Mouse (Mus musculus) gastrocnemius, postnatal 4 days (tissue): ENCODE results near the gene Abhd14a. TPM values are rescaled to one million over a fixed set of nuclear protein-coding genes. Genes with fewer than 3 reads are reported as not detected.

Experiments used
- DNase-seq, 2 experiments: peaks; one replicate each; pipeline ENCODE4 v3.0.0; 2021 to 2022; ENCODE audit warnings: low spot score in 2 of 2, mixed read lengths in 2 of 2
- total RNA-seq, 2 experiments: library from RNA; stranded (reverse); gene quantifications; 2 replicates each; pipeline ENCODE4 v1.2.3; 2021

Gene Abhd14a
- total RNA-seq, 2 experiments from 2014 or later, result 18.5 to 19.1 TPM

DNA sequence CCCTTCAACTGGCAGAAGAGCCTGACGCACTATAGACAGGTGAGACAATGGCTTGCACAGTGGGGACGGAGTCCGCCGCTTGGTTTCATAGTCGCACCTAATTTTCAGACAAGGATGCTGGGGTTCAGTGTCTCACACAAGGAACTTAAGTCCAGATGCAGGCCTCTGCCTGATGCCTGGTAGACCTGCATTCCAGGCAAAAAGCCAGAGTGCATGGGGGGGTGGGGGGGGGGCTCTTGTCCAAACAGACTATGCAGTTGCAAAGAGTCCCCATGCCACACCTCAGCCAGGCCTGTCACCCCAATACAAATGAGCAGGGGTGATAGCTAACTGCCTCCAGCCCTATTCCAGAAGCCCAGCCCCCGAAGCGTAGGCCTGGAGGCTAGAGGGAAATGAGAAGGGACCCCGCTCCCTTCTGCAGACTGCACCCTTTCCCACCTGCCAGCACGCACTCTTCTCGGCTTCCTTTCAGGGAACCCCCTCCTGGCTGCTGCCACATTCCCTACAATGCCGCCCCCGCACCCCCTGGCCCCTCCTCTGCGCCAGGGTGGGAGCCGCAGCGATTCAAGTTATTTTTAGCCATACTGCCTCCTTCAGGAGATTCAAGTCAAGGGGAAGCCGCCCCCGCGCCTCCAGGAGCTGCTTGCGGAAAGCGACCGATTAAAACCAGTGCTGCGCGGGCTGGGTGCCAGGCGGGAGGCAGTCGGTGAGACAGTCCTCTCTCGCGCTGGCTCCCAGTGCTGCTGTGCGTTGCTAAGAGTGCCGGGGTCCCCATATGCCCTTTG lies 29.4 kb downstream of the Abhd14a start:
- peak; percentile 65 to 84 for DNase-seq

DNA sequence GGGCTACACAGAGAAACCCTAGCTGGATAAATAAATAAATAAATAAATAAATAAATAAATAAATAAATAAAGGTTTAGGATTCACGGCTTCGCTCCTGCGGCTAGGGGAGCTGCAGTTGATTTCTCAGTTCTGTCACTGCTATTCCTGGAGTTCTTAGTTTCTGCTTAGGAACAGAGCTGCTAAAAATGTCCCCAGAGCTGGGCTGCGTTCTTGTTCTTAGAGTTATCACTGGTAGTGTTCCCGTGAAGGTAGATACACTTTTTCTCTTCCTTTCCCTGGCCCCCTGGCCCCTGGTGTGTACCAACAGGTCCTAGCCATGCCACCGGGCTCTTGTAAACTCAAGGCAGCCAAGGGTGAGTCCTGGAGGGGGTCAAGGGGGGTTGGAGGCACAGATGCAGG lies 30.7 kb downstream of the Abhd14a start:
- DNase-seq, result no peak

DNA sequence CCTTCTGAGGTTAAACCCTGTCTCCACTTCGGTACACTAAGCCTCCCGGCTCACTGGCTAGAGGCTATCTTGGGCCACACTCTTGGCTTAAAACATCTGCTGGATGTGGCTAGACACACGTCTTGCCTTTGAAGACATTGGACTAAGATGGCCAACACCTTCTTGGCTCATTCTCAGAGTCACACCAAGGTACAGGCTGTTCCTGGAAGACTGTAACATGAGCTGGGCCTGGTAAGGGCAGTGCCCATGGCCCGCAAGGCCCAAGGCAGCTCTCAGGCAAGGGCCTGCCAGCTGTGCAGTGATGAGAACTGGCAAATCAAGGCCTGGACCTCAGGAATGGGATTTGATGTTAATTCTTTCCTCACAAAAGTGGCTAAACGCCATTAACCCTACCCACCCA lies 33.9 kb downstream of the Abhd14a start:
- no peak for DNase-seq

DNA sequence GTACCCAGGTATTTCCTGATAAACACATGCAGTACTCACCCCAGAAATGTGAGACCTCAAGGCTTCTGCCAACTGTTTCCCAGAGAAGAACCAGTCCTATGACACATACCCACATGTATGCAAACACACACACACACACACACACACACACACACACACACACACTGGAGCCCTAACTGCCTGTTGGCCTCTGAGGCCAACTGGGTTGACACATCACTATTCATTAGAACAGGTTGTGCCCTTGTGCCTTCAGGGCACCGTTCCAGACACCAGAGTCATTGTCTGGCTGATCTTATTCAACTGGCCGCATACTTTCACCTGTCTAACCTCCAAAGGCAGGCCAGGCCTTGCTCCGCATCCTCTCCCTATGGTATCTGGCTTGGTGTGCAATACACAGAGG lies 35.3 kb downstream of the Abhd14a start:
- no peak for DNase-seq

DNA sequence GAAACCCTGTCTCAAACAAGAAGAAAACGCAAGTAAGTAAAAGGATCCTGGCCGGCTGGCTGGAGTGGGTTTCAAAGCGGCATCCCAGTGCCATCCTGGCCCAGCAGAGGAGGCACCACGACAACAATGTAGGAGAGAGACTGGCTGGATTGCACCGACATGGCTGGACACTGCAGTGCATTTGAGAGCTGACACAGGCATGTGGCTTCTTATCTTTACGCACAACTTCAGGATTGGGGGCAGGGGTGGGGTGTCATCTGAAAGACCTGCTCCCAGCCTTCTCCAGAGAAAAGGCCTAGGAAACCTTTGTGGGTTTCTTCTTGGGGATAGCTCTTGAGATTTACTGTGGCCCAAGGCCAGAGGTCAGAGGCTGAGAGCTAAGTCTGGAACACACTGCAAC lies 35.7 kb downstream of the Abhd14a start:
- DNase-seq, result no peak

DNA sequence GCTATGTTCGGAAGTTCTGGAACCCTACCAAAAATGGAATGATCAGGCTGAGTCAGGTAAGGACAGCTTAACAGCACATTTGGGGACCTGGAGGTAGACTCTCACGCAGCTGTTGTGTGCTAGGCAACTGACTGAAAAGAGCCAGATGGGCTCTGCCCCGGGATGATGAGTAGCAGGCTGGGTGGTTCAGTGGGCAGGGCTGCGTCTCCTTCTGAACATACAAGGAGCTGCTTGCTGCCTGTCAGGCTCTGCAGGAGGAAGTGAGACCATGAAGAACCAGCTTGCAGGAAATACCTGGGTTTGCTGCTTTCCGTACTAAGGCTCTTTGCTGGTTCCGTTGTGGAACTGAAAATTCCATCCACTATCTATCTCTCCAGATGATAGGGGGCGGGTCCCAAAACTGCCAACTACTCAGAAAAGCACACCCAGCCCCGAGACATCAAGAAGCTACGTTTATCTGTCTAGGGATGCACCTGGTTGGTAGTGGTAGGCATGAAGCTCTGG lies 36.3 kb downstream of the Abhd14a start:
- DNase-seq, result no peak

DNA sequence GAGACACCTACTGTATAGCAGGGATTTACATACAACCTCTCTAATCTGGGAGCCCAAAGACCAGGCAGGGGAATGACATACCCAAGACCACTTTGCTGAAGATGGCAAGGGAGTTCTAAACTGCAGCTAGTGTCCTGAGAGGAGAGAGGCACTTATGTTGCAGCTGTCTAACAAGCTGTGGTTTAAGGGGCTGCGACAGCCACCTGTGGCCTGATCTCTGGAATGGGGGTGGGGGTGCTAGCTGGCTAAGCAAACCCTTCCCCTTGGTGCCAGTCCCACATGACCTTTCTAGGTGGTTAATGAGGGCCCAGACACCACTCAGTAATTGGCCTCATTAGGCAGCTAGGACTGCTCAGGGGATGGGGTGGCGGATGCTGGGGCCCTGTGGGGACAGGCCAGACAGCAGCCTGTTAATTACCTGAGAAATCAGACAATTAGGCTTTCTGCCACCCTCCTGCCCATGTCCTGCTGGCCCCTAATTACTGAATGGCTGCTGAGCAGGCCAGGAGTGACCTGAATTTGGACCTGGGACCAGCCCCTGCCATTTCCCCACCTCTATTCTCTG lies 37.3 kb downstream of the Abhd14a start:
- no peak for DNase-seq

DNA sequence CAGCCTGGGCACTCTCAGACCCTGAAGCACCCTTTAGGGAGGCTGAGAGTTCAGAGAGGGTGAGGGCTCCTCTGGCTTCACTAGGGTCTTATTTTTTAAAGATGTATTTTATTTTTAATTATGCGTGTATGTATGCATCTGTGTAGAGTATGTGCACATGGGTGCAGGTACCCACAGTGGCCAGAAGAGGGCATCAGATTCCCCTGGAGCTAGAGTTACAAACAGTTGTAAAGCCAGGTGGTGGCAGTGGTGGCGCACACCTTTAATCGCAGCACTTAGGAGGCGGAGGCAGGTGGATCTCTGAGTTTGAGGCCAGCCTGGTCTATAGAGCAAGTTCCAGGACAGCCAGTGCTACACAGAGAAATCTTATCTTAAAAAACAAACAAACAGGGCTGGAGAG lies 38.4 kb downstream of the Abhd14a start:
- DNase-seq, result no peak

DNA sequence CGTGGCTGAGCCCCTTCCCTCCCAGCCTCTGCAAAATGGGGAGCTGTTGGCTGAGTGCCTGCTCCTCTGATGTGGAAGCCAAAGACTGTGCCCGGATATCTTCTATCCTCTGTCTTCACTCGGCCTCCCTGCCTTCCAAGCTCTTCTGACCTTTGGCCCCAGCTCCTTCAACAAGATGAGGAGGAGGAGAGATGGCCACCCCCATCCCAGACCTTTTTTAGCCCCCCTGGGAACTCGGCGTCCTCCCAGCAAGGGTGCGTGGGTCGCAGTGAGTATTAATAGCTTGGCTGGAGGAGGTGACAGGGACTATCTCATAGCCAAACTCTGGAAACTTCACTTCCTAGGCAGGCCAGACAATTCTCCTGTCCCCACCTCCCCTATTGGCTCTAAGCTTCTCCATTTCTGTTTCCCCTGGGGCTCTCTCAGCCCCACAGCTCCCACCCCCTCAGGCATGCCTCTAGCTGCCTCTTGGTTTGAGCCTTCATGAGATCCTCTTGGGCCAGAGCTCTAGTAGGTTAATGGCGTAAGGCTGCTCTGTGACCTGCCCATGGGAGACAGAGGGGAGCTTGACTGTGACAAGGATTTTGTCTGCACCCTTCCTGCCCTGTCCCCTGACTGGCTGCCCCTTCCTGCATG lies 40.9 kb downstream of the Abhd14a start:
- no peak for DNase-seq

DNA sequence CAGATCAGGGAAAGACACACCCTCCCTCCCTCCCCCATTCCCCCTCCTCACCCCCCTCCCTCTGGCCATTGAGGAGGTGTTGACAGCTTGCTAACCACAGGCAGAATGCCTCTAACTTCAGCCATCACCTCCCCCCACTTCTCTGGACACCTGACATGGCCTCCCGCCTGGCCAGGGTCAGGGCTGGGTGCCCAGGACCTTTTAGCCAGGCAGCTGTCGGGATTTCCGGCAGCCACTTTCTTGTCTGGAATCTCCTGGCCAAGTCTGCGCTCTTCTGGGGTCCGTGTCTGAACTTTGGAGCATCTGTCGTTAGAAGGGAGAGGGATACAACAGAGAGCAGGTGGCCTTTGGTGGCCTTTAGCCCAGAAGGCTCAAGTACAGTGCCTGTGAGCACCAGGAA lies 42.2 kb downstream of the Abhd14a start:
- DNase-seq, result peak in 1 of 2 experiments; percentile 74

DNA sequence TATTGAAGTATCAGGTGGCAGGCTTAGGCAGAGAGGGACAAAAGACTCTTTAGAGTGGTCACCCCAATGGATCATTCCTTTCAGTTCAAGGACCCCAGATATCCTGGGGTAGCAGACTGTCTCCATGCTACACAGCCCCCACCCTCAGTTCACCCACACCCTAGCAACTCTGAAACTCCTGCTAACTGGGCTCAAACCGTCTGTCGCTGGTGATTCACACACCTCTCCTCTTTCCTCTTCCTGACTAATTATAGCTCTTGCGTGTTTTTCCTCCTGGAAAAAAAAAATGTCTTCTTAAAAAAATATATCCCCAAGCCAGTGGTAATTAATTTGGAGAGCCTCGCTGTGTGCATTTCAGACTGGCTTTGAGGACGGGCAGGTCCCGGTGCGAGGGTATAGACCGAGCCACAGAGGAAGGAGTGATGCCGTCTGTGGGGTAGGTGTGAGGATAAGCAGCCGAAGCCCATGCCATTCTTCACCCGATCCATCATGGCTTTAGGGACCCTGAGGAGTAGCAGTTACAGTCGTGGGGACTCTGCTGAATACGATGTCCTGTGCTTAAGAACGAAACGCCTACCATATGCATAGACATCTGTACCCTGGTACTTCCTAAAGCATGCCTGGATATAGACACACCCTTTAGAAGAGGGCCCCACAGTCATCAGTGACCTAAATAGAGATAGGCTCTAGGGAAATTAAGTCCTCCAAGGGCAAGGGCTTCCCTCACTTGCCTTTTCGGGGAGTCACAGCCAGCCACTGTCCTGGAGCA lies 44.7 kb downstream of the Abhd14a start:
- no peak for DNase-seq

DNA sequence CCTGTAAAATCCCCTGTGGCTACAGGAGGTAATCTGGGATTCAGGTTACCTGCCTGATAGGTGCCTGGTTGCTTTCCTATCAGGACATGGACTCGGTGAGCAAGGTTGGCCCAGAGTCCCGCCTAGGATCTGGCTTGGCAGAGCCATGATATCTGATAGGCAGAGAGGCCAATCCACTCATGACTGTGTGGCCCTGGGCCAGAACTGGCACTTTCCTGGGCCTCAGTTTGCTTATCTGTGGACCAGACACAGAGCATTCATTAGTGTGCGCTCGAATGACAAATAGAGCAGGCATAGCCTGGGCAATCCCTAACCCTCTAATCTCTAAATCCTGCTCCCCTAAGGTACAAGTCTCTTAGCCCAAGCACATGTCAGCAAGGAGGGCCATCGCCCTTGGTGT lies 45.3 kb downstream of the Abhd14a start:
- DNase-seq, result no peak

DNA sequence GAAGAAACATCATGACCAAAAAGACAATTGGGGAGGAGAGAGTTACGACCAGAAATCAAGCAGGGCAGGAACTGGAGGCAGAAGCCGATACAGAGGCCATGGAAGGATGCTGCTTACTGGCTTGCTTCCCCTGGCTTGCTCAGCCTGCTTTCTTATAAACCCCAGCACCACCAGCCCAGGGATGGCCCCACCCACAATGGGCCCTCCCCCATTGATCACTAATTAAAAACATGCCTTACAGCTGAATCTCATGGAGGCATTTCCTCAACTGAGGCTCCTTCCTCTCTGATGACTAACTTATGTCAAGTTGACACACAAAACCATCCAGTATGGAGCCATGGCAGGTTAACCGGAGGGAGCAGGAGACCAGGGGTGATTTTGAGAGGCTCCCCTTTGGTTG lies 47.7 kb downstream of the Abhd14a start:
- DNase-seq, result no peak

DNA sequence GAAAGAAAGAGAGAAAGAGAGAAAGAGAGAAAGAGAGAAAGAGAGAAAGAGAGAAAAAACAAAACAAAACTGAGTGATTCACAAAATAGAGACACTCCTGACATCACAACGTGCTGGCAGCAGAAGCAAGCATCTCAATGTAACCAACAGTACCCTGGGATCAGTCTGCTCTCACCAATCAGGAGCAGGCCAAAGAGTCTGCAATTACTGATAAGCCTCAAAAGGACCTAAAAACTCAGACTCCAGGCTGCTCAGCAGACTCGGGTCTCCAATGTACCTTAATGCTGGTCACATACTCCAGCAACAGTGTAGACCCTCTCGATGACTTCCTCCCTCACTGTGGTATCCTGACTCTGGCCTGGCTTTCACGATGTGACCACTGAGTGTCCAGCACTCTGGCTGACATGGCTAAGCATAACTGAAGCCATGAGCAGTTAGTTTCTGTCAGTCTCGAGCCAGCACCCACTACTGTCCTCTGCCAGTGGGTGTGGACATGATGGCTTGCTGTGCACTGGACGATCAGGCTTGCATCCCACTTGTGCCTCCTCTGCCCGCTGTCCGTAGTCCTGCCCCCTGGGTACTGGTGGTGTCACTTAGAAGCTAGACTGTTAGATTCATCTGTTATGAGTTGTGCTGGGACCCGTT lies 48.7 kb downstream of the Abhd14a start:
- DNase-seq, result no peak

DNA sequence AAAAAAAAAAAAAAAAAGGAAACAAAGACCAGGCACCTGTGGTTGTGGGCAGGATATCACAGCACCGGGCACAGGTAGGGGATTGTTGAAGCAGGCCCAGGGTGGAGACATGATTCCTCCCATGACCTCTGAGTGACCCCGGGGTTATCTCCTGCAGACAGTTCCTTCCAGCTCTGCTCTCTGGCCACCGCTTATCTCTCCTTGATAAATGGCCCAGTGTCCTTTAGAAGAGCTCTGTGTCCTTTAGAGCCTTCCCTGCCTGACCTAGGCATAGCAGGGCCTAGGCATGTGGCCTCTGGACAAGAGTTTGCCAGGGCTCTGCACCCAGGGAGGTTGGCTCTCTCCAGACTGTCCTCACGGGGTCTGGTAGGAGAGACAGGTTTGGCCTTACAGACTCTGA lies 49.7 kb downstream of the Abhd14a start:
- no peak for DNase-seq

DNA sequence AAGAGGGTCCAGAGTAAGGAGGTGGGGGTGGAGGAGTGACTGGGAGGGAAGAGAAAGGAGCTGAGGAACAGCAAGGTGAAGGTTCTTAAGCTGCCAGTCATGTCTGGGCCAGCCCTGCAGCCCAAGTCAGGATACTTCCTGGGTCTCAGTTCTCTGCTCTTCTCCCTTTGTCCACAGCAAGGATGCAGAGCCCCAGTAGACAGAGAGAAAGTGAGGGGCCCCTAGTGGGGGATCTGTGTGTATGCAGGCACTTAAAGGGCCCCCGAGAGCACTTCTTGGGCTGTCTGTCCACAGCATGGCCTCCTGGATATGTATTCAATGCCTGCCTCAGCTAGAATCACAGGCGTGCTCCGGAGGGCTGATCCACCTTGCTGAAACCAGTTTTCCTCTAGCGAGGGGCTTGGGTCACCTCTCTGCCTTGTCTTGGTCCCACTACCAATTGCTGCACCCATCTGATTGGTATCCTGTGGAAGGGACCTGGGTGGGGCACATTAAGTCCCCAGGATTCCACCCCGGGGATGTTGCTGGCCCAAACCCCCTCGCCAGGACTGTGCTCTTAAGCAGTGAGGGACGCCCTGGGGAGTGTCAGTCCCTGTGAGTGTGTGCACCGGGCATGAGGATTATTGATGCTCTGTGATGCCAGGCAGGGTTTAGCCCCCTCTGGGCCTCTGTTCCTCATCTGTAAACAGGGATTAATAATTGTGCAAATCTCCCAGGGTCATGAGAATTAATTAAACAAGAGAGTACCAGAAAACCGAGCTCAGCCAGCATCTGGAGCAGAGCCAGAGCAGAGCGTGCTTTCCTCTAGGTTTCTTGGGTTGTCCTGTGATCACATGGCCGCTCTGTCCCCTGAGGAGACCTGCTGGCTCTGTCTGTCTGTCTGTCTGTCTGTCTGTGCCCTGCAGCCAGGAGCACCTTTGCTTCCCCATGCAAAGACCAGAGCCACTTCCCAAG lies 52.6 kb downstream of the Abhd14a start:
- DNase-seq, result no peak

DNA sequence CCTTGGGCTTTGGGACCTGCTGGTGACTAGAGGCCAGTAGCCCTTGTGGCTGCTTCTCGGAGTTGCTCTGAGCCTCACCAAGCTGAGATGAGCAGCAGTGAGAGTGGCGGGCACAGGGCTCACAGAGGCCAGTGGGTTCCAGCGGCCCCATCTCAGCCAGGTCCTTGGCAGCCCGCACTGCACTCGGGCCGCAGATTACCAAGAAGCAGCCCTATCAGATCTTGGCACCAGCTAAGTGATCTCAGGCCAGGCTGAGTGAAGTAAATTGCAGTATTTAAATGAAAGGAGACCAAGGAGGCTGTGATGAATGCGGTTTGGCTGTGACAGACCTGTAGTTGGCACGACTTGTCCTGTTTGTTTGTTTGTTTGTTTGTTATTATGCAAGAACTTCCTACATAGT lies 53.9 kb downstream of the Abhd14a start:
- no peak for DNase-seq

DNA sequence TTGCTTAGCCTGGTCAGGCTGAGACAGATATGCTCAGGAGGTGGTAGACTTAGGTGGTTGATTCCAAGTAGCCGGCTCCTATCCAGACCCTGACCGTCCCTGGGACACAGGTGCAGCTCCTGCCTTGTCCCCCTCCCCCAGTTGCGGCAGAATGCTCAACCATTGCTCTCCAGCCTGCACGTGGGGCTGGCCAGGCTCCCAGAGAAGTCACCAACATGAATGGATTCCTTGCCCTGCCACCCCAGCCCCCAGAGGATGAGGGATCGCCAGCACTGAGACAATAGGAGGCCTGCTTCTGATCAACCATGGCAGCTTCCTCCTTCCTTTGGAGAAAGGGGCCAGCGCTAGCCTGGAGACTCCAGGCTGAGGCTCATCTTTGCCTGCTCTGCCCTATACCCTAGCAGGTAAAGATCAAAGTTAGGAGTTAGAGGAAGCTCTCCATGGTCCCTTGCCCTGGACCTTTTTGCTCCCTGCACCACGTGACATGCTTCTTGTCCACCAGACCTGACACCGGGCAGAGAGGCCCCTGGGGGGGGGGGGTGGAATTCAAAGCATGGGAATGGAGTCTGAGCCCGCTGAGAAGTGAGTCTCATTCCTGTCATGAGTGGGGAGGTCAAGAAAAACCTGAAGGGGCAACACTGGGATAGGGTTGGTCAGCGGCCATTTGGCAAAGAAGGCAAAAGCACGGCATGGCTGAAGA lies 54.5 kb downstream of the Abhd14a start:
- DNase-seq, result no peak
